Mouse (Mus musculus): ENCODE results near the gene Ift52. TPM values are rescaled to one million over a fixed set of nuclear protein-coding genes. Genes with fewer than 3 reads are reported as not detected.
A peak's percentile ranks its signal among the peaks of the same experiment; 100 is the strongest.

The Ift52 gene
- 10 to 100 TPM; 30.2 to 36.1 TPM for total RNA-seq (2021)

GRCm38 (mm10) chr2:163016916-163017743 lies at the start of gene Ift52:
TSS of gene Ift52 (plus strand) at chr2:163017354.
- intact Hi-C loops (cut with DNase I): loop anchor here (5.0 kb wide), 1 partner anchor 85 kb away; the partner anchor contains the start of gene Srsf6
- peak; percentile 94 to 96 for DNase-seq (ENCODE audit: low spot score in 2 of 2)

- peak in 1 of 2 experiments; percentile 20 for DNase-seq (ENCODE audit: low spot score in 2 of 2)
- intact Hi-C loops (cut with DNase I): no loop called here
These were observed 48.8 kb upstream of the Ift52 start for GRCm38 (mm10) chr2:162968357-162968756.

- DNase-seq (ENCODE audit: low spot score in 2 of 2): no peak
- intact Hi-C loops (cut with DNase I): no loop called here
These were observed 48.1 kb upstream of the Ift52 start for GRCm38 (mm10) chr2:162969101-162969500.

- no peak for DNase-seq (ENCODE audit: low spot score in 2 of 2)
- intact Hi-C loops (cut with DNase I): no loop called here
These were observed 46.3 kb upstream of the Ift52 start for GRCm38 (mm10) chr2:162970896-162971295.

- no peak for DNase-seq (ENCODE audit: low spot score in 2 of 2)
- intact Hi-C loops (cut with DNase I): no loop called here
These were observed 44.4 kb upstream of the Ift52 start for GRCm38 (mm10) chr2:162972752-162973151.

- no peak for DNase-seq (ENCODE audit: low spot score in 2 of 2)
- intact Hi-C loops (cut with DNase I): no loop called here
These were observed 43.9 kb upstream of the Ift52 start for GRCm38 (mm10) chr2:162973206-162973605.

GRCm38 (mm10) chr2:162973637-162974036 lies 43.5 kb upstream of the Ift52 start:
- intact Hi-C loops (cut with DNase I): no loop called here
- DNase-seq (ENCODE audit: low spot score in 2 of 2): no peak

- intact Hi-C loops (cut with DNase I): no loop called here
- no peak for DNase-seq (ENCODE audit: low spot score in 2 of 2)
These were observed 41.9 kb upstream of the Ift52 start for GRCm38 (mm10) chr2:162975157-162975775.

- intact Hi-C loops (cut with DNase I): no loop called here
- DNase-seq (ENCODE audit: low spot score in 2 of 2): no peak
These were observed 41.2 kb upstream of the Ift52 start for GRCm38 (mm10) chr2:162976001-162976400.

GRCm38 (mm10) chr2:162984381-162984780 lies 32.8 kb upstream of the Ift52 start:
- DNase-seq (ENCODE audit: low spot score in 2 of 2): no peak
- intact Hi-C loops (cut with DNase I): no loop called here

- DNase-seq (ENCODE audit: low spot score in 2 of 2): no peak
- intact Hi-C loops (cut with DNase I): no loop called here
These were observed 31.2 kb upstream of the Ift52 start for GRCm38 (mm10) chr2:162985923-162986322.

- intact Hi-C loops (cut with DNase I): no loop called here
- no peak for DNase-seq (ENCODE audit: low spot score in 2 of 2)
These were observed 30.4 kb upstream of the Ift52 start for GRCm38 (mm10) chr2:162986764-162987163.

- intact Hi-C loops (cut with DNase I): no loop called here
- no peak for DNase-seq (ENCODE audit: low spot score in 2 of 2)
These were observed 29.9 kb upstream of the Ift52 start, which contains the start of gene Sgk2 for GRCm38 (mm10) chr2:162987218-162987617. TSS of gene Sgk2 (plus strand) at chr2:162987330.

- intact Hi-C loops (cut with DNase I): no loop called here
- DNase-seq (ENCODE audit: low spot score in 2 of 2): no peak
These were observed 28.9 kb upstream of the Ift52 start for GRCm38 (mm10) chr2:162988235-162988634.

- intact Hi-C loops (cut with DNase I): no loop called here
- DNase-seq (ENCODE audit: low spot score in 2 of 2): no peak
These were observed 25.6 kb upstream of the Ift52 start for GRCm38 (mm10) chr2:162991394-162992083.

- DNase-seq (ENCODE audit: low spot score in 2 of 2): no peak
- intact Hi-C loops (cut with DNase I): no loop called here
These were observed 25.1 kb upstream of the Ift52 start for GRCm38 (mm10) chr2:162992084-162992437.

GRCm38 (mm10) chr2:162993881-162994616 lies 23.1 kb upstream of the Ift52 start:
- intact Hi-C loops (cut with DNase I): no loop called here
- no peak for DNase-seq (ENCODE audit: low spot score in 2 of 2)

- DNase-seq (ENCODE audit: low spot score in 2 of 2): peak; percentile 30 to 39
- intact Hi-C loops (cut with DNase I): no loop called here
These were observed 18.5 kb upstream of the Ift52 start for GRCm38 (mm10) chr2:162998528-162999230.

- intact Hi-C loops (cut with DNase I): no loop called here
- DNase-seq (ENCODE audit: low spot score in 2 of 2): no peak
These were observed 17.4 kb upstream of the Ift52 start for GRCm38 (mm10) chr2:162999744-163000143.

Data from left cerebral cortex, postnatal 36 days (tissue).